Mouse (Mus musculus) midbrain, embryonic 13.5 days (tissue): Measurements from ENCODE around the gene Fam20b. TPM values are rescaled to one million over a fixed set of nuclear protein-coding genes. Genes with fewer than 3 reads are reported as not detected.
A peak's percentile ranks its signal among the peaks of the same experiment; 100 is the strongest.

Experiments
- ATAC-seq: fragments of 200-750 bp; cut with Nextera tagmentation; 2 replicates; pipeline ENCODE4 v1.8.0; 2017; ENCODE audit warnings: mild to moderate bottlenecking, moderate TSS enrichment, moderate library complexity
- H3K27ac ChIP-seq: fragments of 300-500 bp; sonication (generic); 2 replicates; pipeline ENCODE4 v1.5.1; 2015; ENCODE audit warnings: inconsistent platforms, mild to moderate bottlenecking, moderate library complexity
- H3K27me3 ChIP-seq: fragments of 300-500 bp; sonication (generic); 2 replicates; pipeline ENCODE4 v1.6.1; 2015; ENCODE audit warnings: mild to moderate bottlenecking, inconsistent platforms
- H3K36me3 ChIP-seq: fragments of 300-500 bp; sonication (generic); 2 replicates; pipeline ENCODE4 v1.6.1; 2015; ENCODE audit warnings: mild to moderate bottlenecking, inconsistent platforms
- H3K4me1 ChIP-seq: fragments of 300-500 bp; sonication (generic); replicated peaks from 2 replicates; pipeline ENCODE4 v1.6.1; 2015; ENCODE audit warnings: inconsistent platforms
- H3K4me2 ChIP-seq: fragments of 300-500 bp; sonication (generic); replicated peaks from 2 replicates; pipeline ENCODE4 v1.6.1; 2015; ENCODE audit warnings: moderate library complexity, mild to moderate bottlenecking, inconsistent platforms
- H3K4me3 ChIP-seq: fragments of 300-500 bp; sonication (generic); replicated peaks from 2 replicates; pipeline ENCODE4 v1.5.1; 2015; ENCODE audit warnings: mild to moderate bottlenecking, inconsistent platforms
- H3K9ac ChIP-seq: fragments of 300-500 bp; sonication (generic); replicated peaks from 2 replicates; pipeline ENCODE4 v1.6.1; 2015; ENCODE audit warnings: mild to moderate bottlenecking, inconsistent platforms
- H3K9me3 ChIP-seq: fragments of 300-500 bp; sonication (generic); 2 replicates; pipeline ENCODE4 v1.6.1; 2016; ENCODE audit warnings: mild to moderate bottlenecking, inconsistent platforms
- WGBS: fragments of 180-500 bp; shearing (Covaris S2); methylation state at CpG from one replicate; pipeline ENCODE4 v1.1.7; 2015; 5-methylcytosine and 5-hydroxymethylcytosine counted together
- polyA plus RNA-seq: library from polyadenylated mRNA; unstranded; fragments of >200 nt; fragmentation: Nextera tagmentation; extraction: Ambion mirVana; gene quantifications from 2 replicates; pipeline ENCODE4 v1.2.1, GENCODE M21; 2015

The Fam20b gene
- polyA plus RNA-seq, 1 experiment from 2014 or later = 25.2 TPM

DNA sequence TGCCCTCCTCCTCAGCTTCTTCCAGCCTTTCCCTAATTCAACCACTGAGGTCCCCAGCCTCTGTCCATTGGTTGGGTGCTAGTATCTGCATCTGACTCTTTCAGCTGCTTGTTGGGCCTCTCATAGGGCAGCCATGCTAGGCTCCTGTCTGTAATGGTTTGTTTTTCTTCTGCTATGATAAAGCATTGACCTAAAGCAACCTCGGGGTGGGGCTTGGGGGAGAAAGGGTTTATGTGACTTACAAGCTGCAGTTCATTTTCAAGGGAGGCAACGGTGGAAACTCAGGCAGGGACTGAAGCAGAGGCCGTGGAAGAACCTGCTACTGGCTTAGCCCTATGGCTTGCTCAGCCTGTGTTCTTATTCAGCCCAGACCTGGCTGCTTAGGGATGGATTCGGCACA is 31.4 kb upstream of the Fam20b start:
- H3K4me3 ChIP-seq = no peak overlapping the region
- no peaks in the 10 kb centered on the region for H3K27me3 ChIP-seq
- no peak overlapping the region for H3K27ac ChIP-seq
- H3K4me2 ChIP-seq = no peak overlapping the region
- H3K9me3 ChIP-seq = no peaks in the 10 kb centered on the region
- no peak for ATAC-seq
- WGBS = 63% methylated on average over 4 of the region's 4 CpGs
- H3K4me1 ChIP-seq = peaks cover 40% of the 10 kb centered on the region
- H3K36me3 ChIP-seq = no peaks in the 10 kb centered on the region
- no peak overlapping the region for H3K9ac ChIP-seq

GRCm38 (mm10) chr1:156749136-156749535 is 30.2 kb upstream of the Fam20b start:
- no peak for ATAC-seq
- H3K27ac ChIP-seq = no peak overlapping the region
- no peaks in the 10 kb centered on the region for H3K27me3 ChIP-seq
- H3K9ac ChIP-seq = no peak overlapping the region
- no peaks in the 10 kb centered on the region for H3K9me3 ChIP-seq
- peaks cover 29% of the 10 kb centered on the region for H3K4me1 ChIP-seq
- no peak overlapping the region for H3K4me2 ChIP-seq
- no peaks in the 10 kb centered on the region for H3K36me3 ChIP-seq
- H3K4me3 ChIP-seq = no peak overlapping the region

DNA sequence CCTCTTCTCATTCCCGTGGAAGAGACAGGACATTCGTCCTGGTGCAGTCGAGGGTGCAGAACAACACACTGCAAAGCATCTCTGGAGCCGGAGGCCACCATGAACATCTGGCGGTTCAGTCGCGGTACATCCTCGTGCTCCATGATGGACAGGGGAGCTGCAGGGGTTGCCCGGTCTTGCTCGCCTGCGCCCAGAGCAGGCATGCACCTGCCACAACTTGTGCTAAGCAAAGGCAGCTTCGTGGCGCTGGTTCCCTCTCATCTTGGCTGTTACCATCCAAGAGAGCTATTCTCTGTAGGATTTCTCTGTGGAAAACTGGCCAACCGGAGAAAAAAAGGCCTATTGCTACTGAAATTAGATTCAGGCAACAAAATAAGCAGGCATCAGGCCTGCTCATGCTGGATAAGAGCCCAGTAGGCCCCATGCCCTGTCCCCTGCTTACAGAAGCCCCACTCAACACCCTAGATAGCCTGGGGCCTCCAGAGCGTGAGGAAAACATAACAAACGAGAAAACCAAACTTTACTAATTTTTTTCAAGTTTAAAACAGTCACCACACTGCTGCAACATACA is 29.6 kb upstream of the Fam20b start:
- Histone ChIP-seq H3K4me1 (peaks cover 23% of the 10 kb centered on the region), H3K9ac (no peak overlapping the region), H3K4me3 (no peak overlapping the region), H3K36me3 (no peaks in the 10 kb centered on the region), H3K9me3 (no peaks in the 10 kb centered on the region), H3K27ac (no peak overlapping the region), H3K4me2 (no peak overlapping the region), H3K27me3 (no peaks in the 10 kb centered on the region)
- ATAC-seq = no peak
- 82% methylated on average over 16 of the region's 16 CpGs for WGBS

GRCm38 (mm10) chr1:156745188-156745810 is 26.4 kb upstream of the Fam20b start:
- Histone ChIP-seq H3K9me3 (no peaks in the 10 kb centered on the region), H3K27me3 (no peaks in the 10 kb centered on the region), H3K4me1 (peaks cover 4% of the 10 kb centered on the region; the same call in 1 of the 2 replicates), H3K36me3 (no peaks in the 10 kb centered on the region), H3K9ac (no peak overlapping the region), H3K27ac (no peak overlapping the region), H3K4me3 (no peak overlapping the region), H3K4me2 (no peak overlapping the region)
- WGBS = 88% methylated on average over 7 of the region's 7 CpGs
- no peak for ATAC-seq

GRCm38 (mm10) chr1:156741482-156742411 is 22.9 kb upstream of the Fam20b start:
- Histone ChIP-seq H3K4me2 (no peak overlapping the region), H3K4me1 (no peaks in the 10 kb centered on the region), H3K9me3 (no peaks in the 10 kb centered on the region), H3K27me3 (no peaks in the 10 kb centered on the region), H3K27ac (no peak overlapping the region), H3K4me3 (no peak overlapping the region), H3K9ac (no peak overlapping the region), H3K36me3 (no peaks in the 10 kb centered on the region)
- ATAC-seq = peak; percentile 75
- 65% methylated on average over 11 of the region's 11 CpGs for WGBS

DNA sequence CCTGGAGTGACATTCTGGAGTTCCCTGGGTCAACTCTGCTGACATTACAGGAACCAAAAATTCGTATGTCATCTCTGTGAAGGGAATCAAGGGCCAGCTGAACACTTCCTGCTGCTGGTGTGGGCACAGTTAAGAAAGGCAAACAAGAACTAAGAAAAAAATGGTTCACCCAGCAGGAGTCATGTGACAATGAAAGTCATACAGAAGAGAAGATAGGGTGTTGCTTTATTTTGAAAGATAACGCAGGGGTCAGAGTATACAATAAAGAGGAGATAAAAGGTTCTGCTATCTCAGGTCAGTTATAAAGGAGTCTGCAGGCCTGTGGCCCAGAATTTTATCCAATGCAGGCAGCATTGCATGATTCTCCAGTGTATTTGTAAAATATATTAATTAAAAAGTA is 16.9 kb upstream of the Fam20b start:
- H3K4me2 ChIP-seq = no peak overlapping the region
- no peaks in the 10 kb centered on the region for H3K4me1 ChIP-seq
- ATAC-seq = no peak
- H3K9me3 ChIP-seq = no peaks in the 10 kb centered on the region
- H3K27me3 ChIP-seq = no peaks in the 10 kb centered on the region
- H3K36me3 ChIP-seq = no peaks in the 10 kb centered on the region
- no peak overlapping the region for H3K27ac ChIP-seq
- 85% methylated on average over 2 of the region's 2 CpGs for WGBS
- H3K4me3 ChIP-seq = no peak overlapping the region
- H3K9ac ChIP-seq = no peak overlapping the region

- no peak overlapping the region for H3K4me2 ChIP-seq
- WGBS = 80% methylated on average over 3 of the region's 3 CpGs
- ATAC-seq = no peak
- H3K9ac ChIP-seq = no peak overlapping the region
- H3K36me3 ChIP-seq = no peaks in the 10 kb centered on the region
- no peaks in the 10 kb centered on the region for H3K27me3 ChIP-seq
- H3K27ac ChIP-seq = no peak overlapping the region
- H3K4me3 ChIP-seq = no peak overlapping the region
- no peaks in the 10 kb centered on the region for H3K9me3 ChIP-seq
- H3K4me1 ChIP-seq = no peaks in the 10 kb centered on the region
Measured at GRCm38 (mm10) chr1:156734019-156734418, 15.1 kb upstream of the Fam20b start.

GRCm38 (mm10) chr1:156733559-156733958 is 14.7 kb upstream of the Fam20b start:
- Histone ChIP-seq H3K36me3 (no peaks in the 10 kb centered on the region), H3K9ac (no peak overlapping the region), H3K27me3 (no peaks in the 10 kb centered on the region), H3K27ac (no peak overlapping the region), H3K4me2 (no peak overlapping the region), H3K4me3 (no peak overlapping the region), H3K9me3 (no peaks in the 10 kb centered on the region), H3K4me1 (no peaks in the 10 kb centered on the region)
- 94% methylated on average over 9 of the region's 9 CpGs for WGBS
- ATAC-seq = no peak

DNA sequence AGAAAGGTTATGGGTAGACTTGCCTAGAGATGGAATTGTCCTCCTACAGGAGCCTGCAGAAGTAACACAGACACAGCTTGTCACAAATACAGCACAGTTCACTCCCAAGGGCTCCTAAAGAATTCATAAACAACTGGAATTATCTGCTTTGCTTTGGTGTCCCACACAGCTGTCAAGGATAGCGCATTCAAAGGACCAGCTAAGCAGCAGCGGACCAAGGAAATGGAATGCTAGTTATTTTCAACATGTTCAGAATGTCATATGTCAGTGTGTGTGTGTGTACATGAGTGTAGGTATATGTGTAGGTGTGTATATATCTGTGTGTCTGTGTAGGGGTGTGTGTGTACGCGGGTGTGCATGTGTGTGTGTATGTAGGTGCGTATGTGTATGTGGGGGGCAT is 14.1 kb upstream of the Fam20b start:
- ATAC-seq = no peak
- H3K4me2 ChIP-seq = no peak overlapping the region
- WGBS = 96% methylated on average over 5 of the region's 5 CpGs

GRCm38 (mm10) chr1:156730802-156731201 is 11.9 kb upstream of the Fam20b start:
- Histone ChIP-seq H3K27ac (no peak overlapping the region), H3K4me2 (no peak overlapping the region), H3K27me3 (no peaks in the 10 kb centered on the region), H3K9me3 (no peaks in the 10 kb centered on the region), H3K36me3 (no peaks in the 10 kb centered on the region), H3K4me1 (no peaks in the 10 kb centered on the region), H3K4me3 (no peak overlapping the region), H3K9ac (no peak overlapping the region)
- ATAC-seq = no peak
- WGBS = 63% methylated on average over 9 of the region's 9 CpGs

More for the DNA sequence above, 14.1 kb upstream of the Fam20b start:
- Histone ChIP-seq H3K9ac (no peak overlapping the region), H3K36me3 (no peaks in the 10 kb centered on the region), H3K27me3 (no peaks in the 10 kb centered on the region), H3K4me1 (no peaks in the 10 kb centered on the region), H3K9me3 (no peaks in the 10 kb centered on the region), H3K27ac (no peak overlapping the region), H3K4me3 (no peak overlapping the region)

GRCm38 (mm10) chr1:156727234-156728108 is 8.6 kb upstream of the Fam20b start:
- H3K4me2 ChIP-seq = no peak overlapping the region
- H3K27ac ChIP-seq = no peak overlapping the region
- 85% methylated on average over 14 of the region's 14 CpGs for WGBS
- H3K9ac ChIP-seq = no peak overlapping the region
- no peaks in the 10 kb centered on the region for H3K36me3 ChIP-seq
- no peaks in the 10 kb centered on the region for H3K9me3 ChIP-seq
- H3K27me3 ChIP-seq = no peaks in the 10 kb centered on the region
- no peak for ATAC-seq
- H3K4me3 ChIP-seq = no peak overlapping the region
- H3K4me1 ChIP-seq = no peaks in the 10 kb centered on the region
